Mouse (Mus musculus) MEL (cell line): ENCODE data around the gene Mgat1. TPM values are rescaled to one million over a fixed set of nuclear protein-coding genes. Genes with fewer than 3 reads are reported as not detected.

Experiments
- DNase-seq: peaks from one replicate; pipeline ENCODE4 v3.0.0; 2011; ENCODE audit warnings: low read depth, low spot score
- H3K27ac ChIP-seq: 2 replicates; pipeline ENCODE4 v1.5.1; 2012; ENCODE audit warnings: low read depth, mild to moderate bottlenecking, control low read depth, low read length, moderate library complexity; ENCODE audit not compliant: control insufficient read depth
- H3K27me3 ChIP-seq, 2 experiments: fragments of 150-350 bp in 1 of 2; sonication (generic) in 1 of 2; 2 replicates each; pipeline ENCODE4 v1.6.1; 2012; ENCODE audit warnings: low read length in 2 of 2, mild to moderate bottlenecking in 2 of 2, improper control_type of control experiment in 1 of 2, moderate library complexity in 1 of 2; ENCODE audit not compliant: insufficient read depth in 2 of 2, control insufficient read depth in 1 of 2
- H3K36me3 ChIP-seq, 2 experiments: 2 replicates each; pipeline ENCODE4 v1.6.1; 2012 to 2014; ENCODE audit warnings: low read length in 2 of 2, improper control_type of control experiment in 1 of 2, inconsistent platforms in 1 of 2, mild to moderate bottlenecking in 1 of 2; ENCODE audit not compliant: insufficient read depth in 2 of 2, control insufficient read depth in 1 of 2
- H3K4me1 ChIP-seq, 2 experiments: fragments of 150-350 bp in 1 of 2; sonication (generic) in 1 of 2; 2 replicates each; pipeline ENCODE4 v1.6.1; 2012; ENCODE audit warnings: low read length in 2 of 2, improper control_type of control experiment in 1 of 2, mild to moderate bottlenecking in 1 of 2; ENCODE audit not compliant: insufficient read depth in 2 of 2, control insufficient read depth in 1 of 2
- H3K4me3 ChIP-seq, 2 experiments: fragments of 150-350 bp in 1 of 2; sonication (generic) in 1 of 2; 2 replicates each; pipeline ENCODE4 v1.5.1; 2012; ENCODE audit warnings: low read depth in 2 of 2, low read length in 2 of 2, mild to moderate bottlenecking in 2 of 2, moderate library complexity in 2 of 2, control low read depth in 1 of 2, improper control_type of control experiment in 1 of 2; ENCODE audit not compliant: control insufficient read depth in 1 of 2, insufficient read depth in 1 of 2
- H3K79me2 ChIP-seq: 2 replicates; pipeline ENCODE4 v1.6.1; 2012; ENCODE audit warnings: mild to moderate bottlenecking, low read length, moderate library complexity; ENCODE audit not compliant: control insufficient read depth, poor library complexity, insufficient read depth
- H3K9ac ChIP-seq: 2 replicates; pipeline ENCODE4 v1.6.1; 2012; ENCODE audit warnings: low read depth, mild to moderate bottlenecking, control low read depth, low read length, moderate library complexity; ENCODE audit not compliant: control insufficient read depth, poor library complexity, severe bottlenecking
- H3K9me3 ChIP-seq: fragments of 150-350 bp; sonication (generic); replicated peaks from 2 replicates; pipeline ENCODE4 v1.6.1; 2012; ENCODE audit warnings: mild to moderate bottlenecking, low read length, improper control_type of control experiment, moderate library complexity; ENCODE audit not compliant: insufficient read depth
- BHLHE40 ChIP-seq: IDR thresholded peaks from 2 replicates; pipeline ENCODE4 v1.6.1; 2012; ENCODE audit warnings: low read depth, mild to moderate bottlenecking, inconsistent platforms, low read length, improper control_type of control experiment, borderline replicate concordance
- CHD1 ChIP-seq: IDR thresholded peaks from 2 replicates; pipeline ENCODE4 v1.6.1; 2012; ENCODE audit warnings: low read depth, mild to moderate bottlenecking, inconsistent platforms, low read length, improper control_type of control experiment
- CHD2 ChIP-seq: IDR thresholded peaks from 2 replicates; pipeline ENCODE4 v1.6.1; 2011; ENCODE audit warnings: low read length, improper control_type of control experiment
- CTCF ChIP-seq, 3 experiments: IDR thresholded peaks in 2 of 3; conservative IDR thresholded peaks in 1 of 3; 2 replicates each; pipeline ENCODE4 v1.5.1; 2011 to 2012; ENCODE audit warnings: low read length in 3 of 3, low read depth in 2 of 3, mild to moderate bottlenecking in 2 of 3, improper control_type of control experiment in 1 of 3, inconsistent platforms in 1 of 3, mixed read lengths in 1 of 3, moderate library complexity in 1 of 3; ENCODE audit not compliant: control insufficient read depth in 1 of 3, insufficient read depth in 1 of 3, poor library complexity in 1 of 3, severe bottlenecking in 1 of 3
- E2F4 ChIP-seq: IDR thresholded peaks from 2 replicates; pipeline ENCODE4 v1.6.1; 2011; ENCODE audit warnings: low read depth, low read length, improper control_type of control experiment, borderline replicate concordance
- ELF1 ChIP-seq: IDR thresholded peaks from 2 replicates; pipeline ENCODE4 v1.6.1; 2014; ENCODE audit warnings: low read depth, mild to moderate bottlenecking, inconsistent platforms, low read length, improper control_type of control experiment, moderate library complexity
- EP300 ChIP-seq, 2 experiments: IDR thresholded peaks; 2 replicates each; pipeline ENCODE4 v1.6.1; 2011; ENCODE audit warnings: improper control_type of control experiment in 2 of 2, low read length in 2 of 2, low read depth in 1 of 2, mild to moderate bottlenecking in 1 of 2
- ETS1 ChIP-seq: IDR thresholded peaks from 2 replicates; pipeline ENCODE4 v1.6.1; 2012; ENCODE audit warnings: low read depth, mild to moderate bottlenecking, inconsistent platforms, low read length, improper control_type of control experiment, moderate library complexity
- GATA1 ChIP-seq: IDR thresholded peaks from 2 replicates; pipeline ENCODE4 v1.6.1; 2011; ENCODE audit warnings: low read depth, low read length, improper control_type of control experiment
- HCFC1 ChIP-seq: IDR thresholded peaks from 2 replicates; pipeline ENCODE4 v1.6.1; 2012; ENCODE audit warnings: low read depth, mild to moderate bottlenecking, inconsistent platforms, low read length, improper control_type of control experiment, moderate library complexity
- JUND ChIP-seq: IDR thresholded peaks from 2 replicates; pipeline ENCODE4 v1.6.1; 2011; ENCODE audit warnings: low read depth, mild to moderate bottlenecking, improper control_type of control experiment, low read length
- KAT2A ChIP-seq: conservative IDR thresholded peaks from 2 replicates; pipeline ENCODE4 v1.6.1; 2012; ENCODE audit warnings: low read depth, low read length, improper control_type of control experiment, inconsistent platforms
- MAFK ChIP-seq: IDR thresholded peaks from 2 replicates; pipeline ENCODE4 v1.6.1; 2011; ENCODE audit warnings: low read depth, mild to moderate bottlenecking, low read length, improper control_type of control experiment, borderline replicate concordance
- MAX ChIP-seq: IDR thresholded peaks from 2 replicates; pipeline ENCODE4 v1.6.1; 2011; ENCODE audit warnings: low read length, improper control_type of control experiment
- MEF2A ChIP-seq: IDR thresholded peaks from 2 replicates; pipeline ENCODE4 v1.6.1; 2014; ENCODE audit warnings: low read depth, mild to moderate bottlenecking, inconsistent platforms, low read length, improper control_type of control experiment; ENCODE audit not compliant: poor library complexity, insufficient replicate concordance, severe bottlenecking; ENCODE audit errors: extremely low read depth
- MYB ChIP-seq: IDR thresholded peaks from 2 replicates; pipeline ENCODE4 v1.6.1; 2011; ENCODE audit warnings: mild to moderate bottlenecking, low read depth, low read length, improper control_type of control experiment
- MYC ChIP-seq: IDR thresholded peaks from 2 replicates; pipeline ENCODE4 v1.6.1; 2011; ENCODE audit warnings: low read depth, mild to moderate bottlenecking, low read length, improper control_type of control experiment, moderate library complexity
- NELFE ChIP-seq: IDR thresholded peaks from 2 replicates; pipeline ENCODE4 v1.6.1; 2011; ENCODE audit warnings: low read depth, low read length, improper control_type of control experiment
- NRF1 ChIP-seq: IDR thresholded peaks from 2 replicates; pipeline ENCODE4 v1.6.1; 2014; ENCODE audit warnings: low read depth, mild to moderate bottlenecking, inconsistent platforms, low read length, improper control_type of control experiment, moderate library complexity; ENCODE audit not compliant: poor library complexity, insufficient read depth, severe bottlenecking
- POLR2A ChIP-seq, 2 experiments: IDR thresholded peaks; 2 replicates each; pipeline ENCODE4 v1.6.1; 2011 to 2012; ENCODE audit warnings: low read length in 2 of 2, mild to moderate bottlenecking in 2 of 2, control low read depth in 1 of 2, improper control_type of control experiment in 1 of 2, low read depth in 1 of 2, moderate library complexity in 1 of 2; ENCODE audit not compliant: control insufficient read depth in 1 of 2, insufficient read depth in 1 of 2, poor library complexity in 1 of 2
- POLR2AphosphoS2 ChIP-seq: IDR thresholded peaks from 2 replicates; pipeline ENCODE4 v1.6.1; 2011; ENCODE audit warnings: low read length, improper control_type of control experiment
- POLR2AphosphoS5 ChIP-seq: IDR thresholded peaks from 2 replicates; pipeline ENCODE4 v1.6.1; 2012; ENCODE audit warnings: low read depth, borderline replicate concordance, mild to moderate bottlenecking, inconsistent platforms, low read length, moderate library complexity, mixed read lengths
- RAD21 ChIP-seq: IDR thresholded peaks from 2 replicates; pipeline ENCODE4 v1.6.1; 2011; ENCODE audit warnings: mild to moderate bottlenecking, low read depth, low read length, improper control_type of control experiment
- RCOR1 ChIP-seq: IDR thresholded peaks from 2 replicates; pipeline ENCODE4 v1.6.1; 2012; ENCODE audit warnings: low read depth, mild to moderate bottlenecking, inconsistent platforms, low read length, improper control_type of control experiment
- SIN3A ChIP-seq: IDR thresholded peaks from 2 replicates; pipeline ENCODE4 v1.6.1; 2012; ENCODE audit warnings: low read length, improper control_type of control experiment, inconsistent platforms
- SMC3 ChIP-seq: IDR thresholded peaks from 2 replicates; pipeline ENCODE4 v1.6.1; 2011; ENCODE audit warnings: low read depth, low read length, improper control_type of control experiment
- TAL1 ChIP-seq: IDR thresholded peaks from 2 replicates; pipeline ENCODE4 v1.6.1; 2012; ENCODE audit warnings: mild to moderate bottlenecking, inconsistent platforms, low read length, moderate library complexity, mixed read lengths
- TBP ChIP-seq: IDR thresholded peaks from 2 replicates; pipeline ENCODE4 v1.8.0; 2011; ENCODE audit warnings: low read depth, low read length, improper control_type of control experiment
- TCF12 ChIP-seq: IDR thresholded peaks from 2 replicates; pipeline ENCODE4 v1.6.1; 2014; ENCODE audit warnings: low read depth, mild to moderate bottlenecking, inconsistent platforms, low read length, improper control_type of control experiment, moderate library complexity
- USF1 ChIP-seq: IDR thresholded peaks from 2 replicates; pipeline ENCODE4 v1.6.1; 2014; ENCODE audit warnings: low read depth, mild to moderate bottlenecking, inconsistent platforms, low read length, improper control_type of control experiment, moderate library complexity
- USF2 ChIP-seq, 2 experiments: IDR thresholded peaks; 2 replicates each; pipeline ENCODE4 v1.6.1; 2011 to 2012; ENCODE audit warnings: improper control_type of control experiment in 2 of 2, low read length in 2 of 2, borderline replicate concordance in 1 of 2, inconsistent platforms in 1 of 2, low read depth in 1 of 2, mild to moderate bottlenecking in 1 of 2; ENCODE audit not compliant: insufficient read depth in 1 of 2
- ZC3H11A ChIP-seq: IDR thresholded peaks from 2 replicates; pipeline ENCODE4 v1.6.1; 2012; ENCODE audit warnings: low read depth, mild to moderate bottlenecking, inconsistent platforms, low read length, improper control_type of control experiment
- ZKSCAN1 ChIP-seq: IDR thresholded peaks from 2 replicates; pipeline ENCODE4 v1.6.1; 2012; ENCODE audit warnings: low read depth, mild to moderate bottlenecking, inconsistent platforms, low read length, improper control_type of control experiment, moderate library complexity
- ZMIZ1 ChIP-seq: IDR thresholded peaks from 2 replicates; pipeline ENCODE4 v1.6.1; 2012; ENCODE audit warnings: low read depth, mild to moderate bottlenecking, inconsistent platforms, low read length, improper control_type of control experiment, moderate library complexity
- ZNF384 ChIP-seq: IDR thresholded peaks from 2 replicates; pipeline ENCODE4 v1.6.1; 2012; ENCODE audit warnings: low read depth, mild to moderate bottlenecking, inconsistent platforms, low read length, improper control_type of control experiment
- polyA plus RNA-seq, 2 experiments: library from polyadenylated mRNA; stranded (reverse) in 1 of 2; unstranded in 1 of 2; fragments of >175 nt in 1 of 2; fragments of >200 nt in 1 of 2; gene quantifications; 2 replicates each; pipeline versions ENCODE4 v1.2.1 to v1.2.4; 2012; ENCODE audit warnings: low replicate concordance in 2 of 2, low read depth in 1 of 2; ENCODE audit not compliant: insufficient read length in 2 of 2, insufficient read depth in 1 of 2, missing spikeins in 1 of 2
- total RNA-seq: library from RNA; depleted of rRNA; stranded (reverse); fragments of 300-350 nt; gene quantifications from 2 replicates; pipeline ENCODE4 v1.2.3, GENCODE M21; 2012

The Mgat1 gene
- total and polyA plus RNA-seq, 3 experiments, result 41.1 to 44.3 TPM; not detected in 1

GRCm38 (mm10) chr11:49250422-49251379 lies 6.7 kb downstream of the Mgat1 start:
- Histone ChIP-seq H3K4me1 (peaks cover 12 to 18% of the 10 kb centered on the region in 2 experiments), H3K9me3 (no peaks in the 10 kb centered on the region), H3K27ac (peak overlapping the region; percentile 80), H3K4me3 (peak overlapping the region; percentile 74 to 80), H3K27me3 (no peaks in the 10 kb centered on the region), H3K36me3 (peaks cover 9 to 19% of the 10 kb centered on the region in 2 experiments; a peak in 3 of 4 replicates), H3K79me2 (peaks cover 15% of the 10 kb centered on the region), H3K9ac (peak overlapping the region; percentile 86)
- peak; percentile 88 for DNase-seq
- TF ChIP-seq ZC3H11A (no peak), E2F4 (no peak; the same call in 1 of the 2 replicates), ZNF384 (no peak), USF2 (IDR thresholded peaks at IDR 0.05; ENCODE audit: borderline replicate concordance in 1 of 2, insufficient read depth in 1 of 2, low read depth in 1 of 2, low read length in 2 of 2) (no peak), POLR2AphosphoS5 (no peak), SIN3A (peak; percentile 48), BHLHE40 (no peak), MAX (no peak), MAFK (no peak), ELF1 (peak; percentile 84), POLR2A (IDR thresholded peaks at IDR 0.05; ENCODE audit: control insufficient read depth in 1 of 2, insufficient read depth in 1 of 2, low read depth in 1 of 2, low read length in 2 of 2, poor library complexity in 1 of 2) (peak; percentile 73 to 89), GATA1 (no peak), HCFC1 (peak; percentile 67), RCOR1 (no peak), POLR2AphosphoS2 (peak; percentile 78; the same call in 1 of the 2 replicates), CHD1 (peak; percentile 88; the same call in 1 of the 2 replicates), MEF2A (no peak), JUND (no peak), NELFE (peak; percentile 86), KAT2A (no peak), USF1 (no peak), TAL1 (no peak), EP300 (IDR thresholded peaks at IDR 0.05; ENCODE audit: low read depth in 1 of 2, low read length in 2 of 2) (peak in 1 of 2 experiments; percentile 21; a peak in 1 of 4 replicates), ZKSCAN1 (no peak), CTCF (IDR thresholded peaks at IDR 0.05 in 2 of 3, conservative IDR thresholded peaks at IDR 0.05 in 1 of 3; ENCODE audit: control insufficient read depth in 1 of 3, insufficient read depth in 1 of 3, low read depth in 2 of 3, low read length in 3 of 3, poor library complexity in 1 of 3, severe bottlenecking in 1 of 3) (0 out of 6 replicates have a peak, but pooled peaks of 1 of the 3 experiments have one; percentile 6), ETS1 (0 out of 2 replicates have a peak, but pooled peaks have one; percentile 29), MYB (no peak), TCF12 (no peak; the same call in 1 of the 2 replicates), CHD2 (no peak), TBP (no peak), SMC3 (no peak; the same call in 1 of the 2 replicates), NRF1 (no peak), RAD21 (no peak), ZMIZ1 (peak; percentile 30; the same call in 1 of the 2 replicates), MYC (no peak)
